Mouse (Mus musculus): ENCODE measurements around the gene Rdx. TPM values are rescaled to one million over a fixed set of nuclear protein-coding genes. Genes with fewer than 3 reads are reported as not detected.

The Rdx gene
- polyA plus RNA-seq, 1 experiment, result 19.9 TPM

- no peaks in the 10 kb centered on the region for H3K27me3 ChIP-seq (ENCODE audit: control insufficient read depth, insufficient read depth, low read length)
- DNase-seq, result no peak
Measured at GRCm38 (mm10) chr9:52093108-52093507, 46.1 kb downstream of the Rdx start.

GRCm38 (mm10) chr9:52094016-52094415, 47.0 kb downstream of the Rdx start:
- Histone ChIP-seq H3K4me1 (replicated peaks; ENCODE audit: control insufficient read depth, insufficient read depth, low read length) (no peaks in the 10 kb centered on the region), H3K27ac (ENCODE audit: control insufficient read depth, insufficient read depth, low read length) (no peak overlapping the region), H3K4me3 (ENCODE audit: control insufficient read depth, insufficient read depth, low read length) (no peak overlapping the region), H3K36me3 (ENCODE audit: control insufficient read depth, insufficient read depth, low read length) (no peaks in the 10 kb centered on the region), H3K27me3 (ENCODE audit: control insufficient read depth, insufficient read depth, low read length) (no peaks in the 10 kb centered on the region)
- DNase-seq, result no peak
- 97% methylated on average over 5 of the region's 5 CpGs for WGBS
- TF ChIP-seq POLR2A (IDR thresholded peaks at IDR 0.05; ENCODE audit: control insufficient read depth, extremely low read depth, insufficient read depth, low read length, poor library complexity), result no peak
- no peak for TF ChIP-seq CTCF (IDR thresholded peaks at IDR 0.05; ENCODE audit: borderline replicate concordance, control insufficient read depth, extremely low read depth, insufficient read depth, low read length, poor library complexity)

More at GRCm38 (mm10) chr9:52093108-52093507, 46.1 kb downstream of the Rdx start:
- no peak overlapping the region for H3K4me3 ChIP-seq (ENCODE audit: control insufficient read depth, insufficient read depth, low read length)
- no peak for TF ChIP-seq POLR2A (IDR thresholded peaks at IDR 0.05; ENCODE audit: control insufficient read depth, extremely low read depth, insufficient read depth, low read length, poor library complexity)
- TF ChIP-seq CTCF (IDR thresholded peaks at IDR 0.05; ENCODE audit: borderline replicate concordance, control insufficient read depth, extremely low read depth, insufficient read depth, low read length, poor library complexity), result no peak
- WGBS, result 86% methylated on average over 8 of the region's 8 CpGs
- peaks cover 6% of the 10 kb centered on the region for H3K36me3 ChIP-seq (ENCODE audit: control insufficient read depth, insufficient read depth, low read length)
- no peaks in the 10 kb centered on the region for H3K4me1 ChIP-seq (replicated peaks; ENCODE audit: control insufficient read depth, insufficient read depth, low read length)
- no peak overlapping the region for H3K27ac ChIP-seq (ENCODE audit: control insufficient read depth, insufficient read depth, low read length)

GRCm38 (mm10) chr9:52094471-52094980, 47.6 kb downstream of the Rdx start:
- Histone ChIP-seq H3K4me3 (ENCODE audit: control insufficient read depth, insufficient read depth, low read length) (no peak overlapping the region), H3K27ac (ENCODE audit: control insufficient read depth, insufficient read depth, low read length) (no peak overlapping the region), H3K27me3 (ENCODE audit: control insufficient read depth, insufficient read depth, low read length) (no peaks in the 10 kb centered on the region), H3K36me3 (ENCODE audit: control insufficient read depth, insufficient read depth, low read length) (no peaks in the 10 kb centered on the region), H3K4me1 (replicated peaks; ENCODE audit: control insufficient read depth, insufficient read depth, low read length) (no peaks in the 10 kb centered on the region)
- WGBS, result 88% methylated on average over 10 of the region's 10 CpGs
- DNase-seq, result no peak
- TF ChIP-seq CTCF (IDR thresholded peaks at IDR 0.05; ENCODE audit: borderline replicate concordance, control insufficient read depth, extremely low read depth, insufficient read depth, low read length, poor library complexity) (no peak), POLR2A (IDR thresholded peaks at IDR 0.05; ENCODE audit: control insufficient read depth, extremely low read depth, insufficient read depth, low read length, poor library complexity) (no peak)

- H3K4me3 ChIP-seq (ENCODE audit: control insufficient read depth, insufficient read depth, low read length), result no peak overlapping the region
- no peak for DNase-seq
- no peaks in the 10 kb centered on the region for H3K36me3 ChIP-seq (ENCODE audit: control insufficient read depth, insufficient read depth, low read length)
- H3K27me3 ChIP-seq (ENCODE audit: control insufficient read depth, insufficient read depth, low read length), result no peaks in the 10 kb centered on the region
- WGBS, result 31% methylated on average over 3 of the region's 3 CpGs
- TF ChIP-seq CTCF (IDR thresholded peaks at IDR 0.05; ENCODE audit: borderline replicate concordance, control insufficient read depth, extremely low read depth, insufficient read depth, low read length, poor library complexity) (no peak), POLR2A (IDR thresholded peaks at IDR 0.05; ENCODE audit: control insufficient read depth, extremely low read depth, insufficient read depth, low read length, poor library complexity) (no peak)
- no peak overlapping the region for H3K27ac ChIP-seq (ENCODE audit: control insufficient read depth, insufficient read depth, low read length)
- H3K4me1 ChIP-seq (replicated peaks; ENCODE audit: control insufficient read depth, insufficient read depth, low read length), result no peaks in the 10 kb centered on the region
Measured at GRCm38 (mm10) chr9:52095666-52096065, 48.7 kb downstream of the Rdx start.

GRCm38 (mm10) chr9:52097386-52097785, 50.4 kb downstream of the Rdx start:
- Histone ChIP-seq H3K27me3 (ENCODE audit: control insufficient read depth, insufficient read depth, low read length) (no peaks in the 10 kb centered on the region), H3K4me3 (ENCODE audit: control insufficient read depth, insufficient read depth, low read length) (no peak overlapping the region), H3K4me1 (replicated peaks; ENCODE audit: control insufficient read depth, insufficient read depth, low read length) (no peaks in the 10 kb centered on the region), H3K27ac (ENCODE audit: control insufficient read depth, insufficient read depth, low read length) (no peak overlapping the region), H3K36me3 (ENCODE audit: control insufficient read depth, insufficient read depth, low read length) (no peaks in the 10 kb centered on the region)
- DNase-seq, result no peak
- TF ChIP-seq CTCF (IDR thresholded peaks at IDR 0.05; ENCODE audit: borderline replicate concordance, control insufficient read depth, extremely low read depth, insufficient read depth, low read length, poor library complexity) (no peak), POLR2A (IDR thresholded peaks at IDR 0.05; ENCODE audit: control insufficient read depth, extremely low read depth, insufficient read depth, low read length, poor library complexity) (no peak)
- WGBS, result 92% methylated on average over 1 of the region's 1 CpGs

GRCm38 (mm10) chr9:52098600-52098999, 51.6 kb downstream of the Rdx start:
- Histone ChIP-seq H3K27ac (ENCODE audit: control insufficient read depth, insufficient read depth, low read length) (no peak overlapping the region), H3K4me1 (replicated peaks; ENCODE audit: control insufficient read depth, insufficient read depth, low read length) (no peaks in the 10 kb centered on the region), H3K27me3 (ENCODE audit: control insufficient read depth, insufficient read depth, low read length) (no peaks in the 10 kb centered on the region), H3K4me3 (ENCODE audit: control insufficient read depth, insufficient read depth, low read length) (no peak overlapping the region), H3K36me3 (ENCODE audit: control insufficient read depth, insufficient read depth, low read length) (no peaks in the 10 kb centered on the region)
- TF ChIP-seq CTCF (IDR thresholded peaks at IDR 0.05; ENCODE audit: borderline replicate concordance, control insufficient read depth, extremely low read depth, insufficient read depth, low read length, poor library complexity), result peak; percentile 70; the same call in 1 of the 2 replicates
- TF ChIP-seq POLR2A (IDR thresholded peaks at IDR 0.05; ENCODE audit: control insufficient read depth, extremely low read depth, insufficient read depth, low read length, poor library complexity), result no peak
- peak; percentile 77 for DNase-seq
- WGBS, result 4% methylated on average over 7 of the region's 7 CpGs

- no peaks in the 10 kb centered on the region for H3K27me3 ChIP-seq (ENCODE audit: control insufficient read depth, insufficient read depth, low read length)
- no peaks in the 10 kb centered on the region for H3K36me3 ChIP-seq (ENCODE audit: control insufficient read depth, insufficient read depth, low read length)
- H3K4me3 ChIP-seq (ENCODE audit: control insufficient read depth, insufficient read depth, low read length), result no peak overlapping the region
- whole genome bisulfite sequencing, result 96% methylated on average over 14 of the region's 14 CpGs
- no peak for DNase-seq
- H3K27ac ChIP-seq (ENCODE audit: control insufficient read depth, insufficient read depth, low read length), result no peak overlapping the region
- TF ChIP-seq POLR2A (IDR thresholded peaks at IDR 0.05; ENCODE audit: control insufficient read depth, extremely low read depth, insufficient read depth, low read length, poor library complexity) (no peak), CTCF (IDR thresholded peaks at IDR 0.05; ENCODE audit: borderline replicate concordance, control insufficient read depth, extremely low read depth, insufficient read depth, low read length, poor library complexity) (no peak)
- no peaks in the 10 kb centered on the region for H3K4me1 ChIP-seq (replicated peaks; ENCODE audit: control insufficient read depth, insufficient read depth, low read length)
Measured at GRCm38 (mm10) chr9:52100426-52100825, 53.5 kb downstream of the Rdx start.

Data from thymus, adult 2 months (tissue).